Mouse (Mus musculus) embryonic facial prominence, embryonic 12.5 days (tissue): Measurements from ENCODE around the gene Acot7. TPM values are rescaled to one million over a fixed set of nuclear protein-coding genes. Genes with fewer than 3 reads are reported as not detected.

Experiments
- ATAC-seq: fragments of 200-750 bp; cut with Nextera tagmentation; 2 replicates; pipeline ENCODE4 v1.8.0; 2017; ENCODE audit not compliant: insufficient number of reproducible peaks, insufficient read depth, low FRiP score, low TSS enrichment
- H3K27ac ChIP-seq: fragments of 300-500 bp; sonication (generic); 2 replicates; pipeline ENCODE4 v1.5.1; 2016; ENCODE audit warnings: mild to moderate bottlenecking
- H3K27me3 ChIP-seq: fragments of 300-500 bp; sonication (generic); 2 replicates; pipeline ENCODE4 v1.6.1; 2016; ENCODE audit warnings: mild to moderate bottlenecking, moderate library complexity
- H3K36me3 ChIP-seq: fragments of 300-500 bp; sonication (generic); 2 replicates; pipeline ENCODE4 v1.6.1; 2016; ENCODE audit warnings: mild to moderate bottlenecking
- H3K4me1 ChIP-seq: fragments of 300-500 bp; sonication (generic); 2 replicates; pipeline ENCODE4 v1.6.1; 2016
- H3K4me2 ChIP-seq: fragments of 300-500 bp; sonication (generic); replicated peaks from 2 replicates; pipeline ENCODE4 v1.6.1; 2016; ENCODE audit warnings: mild to moderate bottlenecking, moderate library complexity
- H3K4me3 ChIP-seq: fragments of 300-500 bp; sonication (generic); 2 replicates; pipeline ENCODE4 v1.5.1; 2016; ENCODE audit warnings: mild to moderate bottlenecking
- H3K9ac ChIP-seq: fragments of 300-500 bp; sonication (generic); 2 replicates; pipeline ENCODE4 v1.6.1; 2016; ENCODE audit warnings: mild to moderate bottlenecking, moderate library complexity
- H3K9me3 ChIP-seq: fragments of 300-500 bp; sonication (generic); 2 replicates; pipeline ENCODE4 v1.6.1; 2016; ENCODE audit warnings: mild to moderate bottlenecking, moderate library complexity
- WGBS: fragments of 180-500 bp; shearing (Covaris S2); methylation state at CpG from one replicate; pipeline ENCODE4 v1.1.7; 2016; 5-methylcytosine and 5-hydroxymethylcytosine counted together
- polyA plus RNA-seq: library from polyadenylated mRNA; unstranded; fragments of >200 nt; fragmentation: Nextera tagmentation; extraction: Ambion mirVana; gene quantifications from 2 replicates; pipeline ENCODE4 v1.2.1, GENCODE M21; 2016

Gene Acot7
- polyA plus RNA-seq, 1 experiment from 2014 or later, result 57.9 TPM

DNA sequence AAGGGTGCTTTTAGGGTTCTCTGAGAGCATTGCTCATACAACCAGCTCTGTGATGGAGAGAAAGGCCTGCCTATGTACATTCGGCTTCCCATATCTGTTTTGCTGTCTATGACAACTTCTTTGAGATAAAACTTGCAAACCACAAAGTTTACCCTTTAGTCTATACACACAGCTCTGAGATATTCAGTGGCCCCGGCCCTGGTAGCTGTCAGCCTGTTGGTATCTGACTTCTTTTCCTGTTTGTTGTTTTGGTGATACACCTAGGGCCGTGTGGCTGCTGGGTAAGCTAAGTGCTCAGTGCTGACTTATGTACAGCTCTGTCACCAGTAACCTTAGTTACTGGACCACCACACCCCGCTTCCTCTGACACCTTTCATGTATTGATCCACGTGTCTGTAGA, 19.6 kb downstream of the Acot7 start:
- ATAC-seq, result no peak
- H3K27ac ChIP-seq, result no peak overlapping the region
- H3K4me2 ChIP-seq, result no peak overlapping the region
- H3K36me3 ChIP-seq, result no peaks in the 10 kb centered on the region
- H3K27me3 ChIP-seq, result no peaks in the 10 kb centered on the region
- WGBS, result 75% methylated on average over 5 of the region's 5 CpGs
- H3K9me3 ChIP-seq, result no peaks in the 10 kb centered on the region
- H3K4me1 ChIP-seq, result peaks cover 5% of the 10 kb centered on the region; the same call in 1 of the 2 replicates
- H3K4me3 ChIP-seq, result no peak overlapping the region
- no peak overlapping the region for H3K9ac ChIP-seq

DNA sequence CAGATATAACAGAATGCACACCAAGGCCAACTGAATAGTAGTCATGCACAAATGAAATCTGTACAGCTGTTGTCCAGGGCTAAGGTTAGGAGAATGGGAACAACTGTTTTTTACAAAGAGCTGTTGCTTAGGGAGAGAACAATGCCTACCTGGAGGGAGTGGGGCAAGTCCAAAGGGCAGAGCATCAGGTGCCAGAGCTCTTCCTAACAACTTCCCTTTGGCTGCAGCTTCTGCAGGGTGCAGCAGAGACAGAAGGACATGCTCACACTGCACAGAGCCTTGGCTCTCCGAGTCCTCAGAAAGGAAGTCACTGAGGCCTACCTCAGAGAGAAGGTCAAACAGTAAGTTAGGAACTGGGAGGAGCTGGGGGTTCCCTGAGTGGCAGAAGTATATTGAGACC, 21.7 kb downstream of the Acot7 start:
- Histone ChIP-seq H3K4me3 (no peak overlapping the region), H3K4me1 (peaks cover 4% of the 10 kb centered on the region), H3K9me3 (no peaks in the 10 kb centered on the region), H3K9ac (no peak overlapping the region), H3K27me3 (no peaks in the 10 kb centered on the region), H3K36me3 (no peaks in the 10 kb centered on the region), H3K4me2 (no peak overlapping the region), H3K27ac (no peak overlapping the region)
- ATAC-seq, result no peak
- 64% methylated on average over 1 of the region's 1 CpGs for WGBS

DNA sequence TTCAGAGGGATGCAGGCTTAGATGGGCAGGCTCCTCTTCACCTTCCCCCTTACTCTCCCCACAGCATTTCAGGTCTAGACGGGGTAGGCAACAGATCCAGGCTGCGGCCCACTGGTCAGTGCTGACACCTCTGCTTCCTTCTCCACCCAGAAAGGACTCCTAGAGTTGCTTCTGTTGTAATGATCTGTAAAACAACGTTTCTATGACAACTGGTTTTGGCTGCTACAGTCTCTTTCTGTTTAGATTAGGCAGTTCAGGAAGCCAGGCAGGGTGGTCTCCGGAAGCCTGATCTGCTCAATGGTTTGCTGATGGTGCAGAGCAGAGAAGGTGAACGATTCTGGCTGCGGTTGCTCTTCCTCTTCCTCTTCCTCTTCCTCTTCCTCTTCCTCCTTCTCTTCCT, 23.6 kb downstream of the Acot7 start:
- Histone ChIP-seq H3K4me1 (peaks cover 7% of the 10 kb centered on the region), H3K27me3 (no peaks in the 10 kb centered on the region), H3K4me3 (no peak overlapping the region), H3K4me2 (no peak overlapping the region), H3K36me3 (no peaks in the 10 kb centered on the region), H3K9ac (no peak overlapping the region), H3K9me3 (no peaks in the 10 kb centered on the region), H3K27ac (no peak overlapping the region)
- WGBS, result 75% methylated on average over 6 of the region's 6 CpGs
- no peak for ATAC-seq

DNA sequence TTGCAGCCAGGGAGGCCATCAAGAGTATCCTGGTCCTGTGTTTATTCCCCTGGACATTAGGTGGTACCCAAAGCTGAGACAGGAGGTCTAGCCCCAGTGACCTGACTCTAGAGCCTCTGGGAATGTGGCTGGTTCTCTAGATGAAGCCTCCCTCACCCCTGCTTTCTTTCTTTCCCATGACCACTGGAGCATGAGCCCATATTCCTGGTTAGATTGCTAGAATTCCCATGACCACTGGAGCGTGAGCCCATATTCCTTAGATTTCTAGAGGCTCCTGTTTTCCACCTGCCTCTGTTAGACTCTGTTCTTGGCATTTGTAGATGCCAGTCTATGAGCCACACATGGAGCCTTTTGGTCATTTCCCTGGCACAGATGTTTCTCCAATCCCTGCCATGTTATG, 24.5 kb downstream of the Acot7 start:
- no peaks in the 10 kb centered on the region for H3K9me3 ChIP-seq
- H3K4me3 ChIP-seq, result no peak overlapping the region
- no peak overlapping the region for H3K4me2 ChIP-seq
- H3K4me1 ChIP-seq, result peaks cover 7% of the 10 kb centered on the region
- no peak overlapping the region for H3K9ac ChIP-seq
- no peaks in the 10 kb centered on the region for H3K36me3 ChIP-seq
- no peak overlapping the region for H3K27ac ChIP-seq
- ATAC-seq, result no peak
- WGBS, result 96% methylated on average over 1 of the region's 1 CpGs
- no peaks in the 10 kb centered on the region for H3K27me3 ChIP-seq

DNA sequence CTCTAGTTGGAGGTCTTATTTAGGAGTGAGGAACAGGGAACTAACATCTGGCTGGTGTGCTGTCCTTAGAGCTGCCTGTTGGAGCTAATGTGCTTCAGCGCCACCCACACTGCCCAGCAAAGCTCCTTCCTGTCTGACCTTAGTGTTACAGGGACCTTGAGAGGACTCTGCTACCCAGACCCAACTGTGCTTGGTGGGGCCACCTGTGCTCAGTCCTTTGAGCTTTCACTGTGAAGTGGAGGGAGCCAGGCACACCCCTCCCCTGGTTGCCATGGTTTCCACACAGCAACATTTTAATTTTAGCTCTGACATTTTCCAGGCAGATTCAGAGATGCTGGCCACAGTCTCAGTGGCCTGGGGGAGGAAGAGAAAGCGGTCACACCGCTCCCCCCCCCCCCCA, 25.0 kb downstream of the Acot7 start:
- H3K9ac ChIP-seq, result no peak overlapping the region
- WGBS, result 74% methylated on average over 3 of the region's 3 CpGs
- H3K4me1 ChIP-seq, result peaks cover 7% of the 10 kb centered on the region
- H3K27ac ChIP-seq, result no peak overlapping the region
- no peaks in the 10 kb centered on the region for H3K36me3 ChIP-seq
- ATAC-seq, result no peak
- H3K4me3 ChIP-seq, result no peak overlapping the region
- H3K27me3 ChIP-seq, result no peaks in the 10 kb centered on the region
- no peaks in the 10 kb centered on the region for H3K9me3 ChIP-seq
- H3K4me2 ChIP-seq, result no peak overlapping the region

DNA sequence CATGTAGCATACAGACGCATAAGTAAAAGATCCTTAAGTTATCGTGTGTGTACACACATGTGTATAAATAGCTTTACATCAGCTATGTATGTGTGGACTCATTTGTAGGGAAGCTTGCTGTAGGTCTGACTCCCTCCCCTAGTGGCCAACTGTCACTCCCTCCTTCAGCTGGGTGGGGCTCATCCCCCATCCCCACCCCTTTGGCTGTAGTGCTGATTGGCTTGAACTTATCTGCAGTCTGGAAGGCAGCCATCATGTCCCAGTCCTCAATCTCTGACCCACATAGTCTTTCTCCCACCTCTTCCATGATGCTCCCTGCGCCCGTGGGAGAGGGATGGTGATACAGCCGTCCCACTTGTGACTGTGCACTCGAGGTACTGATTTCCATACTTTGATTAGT, 26.7 kb downstream of the Acot7 start:
- no peak for ATAC-seq
- 88% methylated on average over 6 of the region's 6 CpGs for WGBS

DNA sequence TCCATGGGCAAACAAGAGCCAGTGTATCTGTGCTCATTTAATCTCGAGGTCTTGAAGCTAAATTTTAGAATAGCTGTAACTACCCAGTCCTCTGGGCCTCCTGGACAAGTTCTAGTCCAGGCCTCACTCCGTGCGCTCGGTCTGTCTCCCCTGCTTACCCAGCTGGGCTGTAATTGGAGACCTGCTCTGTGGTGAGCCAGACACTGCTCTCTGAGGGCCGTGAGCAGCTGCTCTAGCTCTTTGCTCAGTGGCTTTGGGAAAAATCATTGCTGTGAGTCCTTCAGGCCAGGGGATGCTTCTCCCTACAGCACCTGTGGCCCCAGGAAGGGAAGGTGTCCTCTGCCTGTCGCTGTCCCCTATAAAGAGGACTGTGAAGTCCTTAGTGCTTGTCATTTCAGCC, 28.3 kb downstream of the Acot7 start:
- Histone ChIP-seq H3K9ac (peak overlapping the region; percentile 30; the same call in 1 of the 2 replicates), H3K4me1 (peaks cover 7% of the 10 kb centered on the region), H3K9me3 (no peaks in the 10 kb centered on the region), H3K27ac (no peak overlapping the region), H3K27me3 (no peaks in the 10 kb centered on the region), H3K36me3 (no peaks in the 10 kb centered on the region), H3K4me3 (no peak overlapping the region), H3K4me2 (no peak overlapping the region)
- 39% methylated on average over 6 of the region's 6 CpGs for WGBS
- ATAC-seq, result no peak

More for the DNA sequence above, 26.7 kb downstream of the Acot7 start:
- no peak overlapping the region for H3K27ac ChIP-seq
- H3K4me1 ChIP-seq, result peaks cover 7% of the 10 kb centered on the region
- H3K36me3 ChIP-seq, result no peaks in the 10 kb centered on the region
- no peaks in the 10 kb centered on the region for H3K27me3 ChIP-seq
- H3K4me2 ChIP-seq, result no peak overlapping the region
- no peaks in the 10 kb centered on the region for H3K9me3 ChIP-seq
- no peak overlapping the region for H3K4me3 ChIP-seq
- no peak overlapping the region for H3K9ac ChIP-seq

DNA sequence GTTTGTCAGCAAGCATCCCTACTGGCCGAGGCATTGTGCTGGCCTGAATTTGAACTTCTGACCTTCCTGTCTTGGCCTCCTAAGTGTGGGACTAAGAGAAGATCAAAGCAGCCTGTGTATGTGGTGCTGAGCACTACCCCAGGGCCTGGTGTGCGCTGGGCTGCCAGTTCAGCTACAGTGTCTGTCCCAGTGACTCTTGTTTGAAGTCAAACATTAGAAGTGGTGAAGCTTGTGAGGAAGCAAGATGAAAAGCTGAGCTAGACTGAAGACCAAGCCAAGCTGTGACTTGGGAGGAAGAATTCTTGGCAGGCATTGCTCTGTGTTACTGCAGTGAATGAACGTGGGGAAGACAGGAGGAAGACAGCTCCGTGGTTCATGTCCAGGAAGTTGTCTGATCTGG, 31.7 kb downstream of the Acot7 start:
- Histone ChIP-seq H3K4me2 (no peak overlapping the region), H3K9me3 (no peaks in the 10 kb centered on the region), H3K27ac (no peak overlapping the region), H3K4me3 (no peak overlapping the region), H3K4me1 (peaks cover 7% of the 10 kb centered on the region; the same call in 1 of the 2 replicates), H3K9ac (no peak overlapping the region), H3K36me3 (no peaks in the 10 kb centered on the region), H3K27me3 (no peaks in the 10 kb centered on the region)
- WGBS, result 52% methylated on average over 4 of the region's 4 CpGs
- ATAC-seq, result no peak

DNA sequence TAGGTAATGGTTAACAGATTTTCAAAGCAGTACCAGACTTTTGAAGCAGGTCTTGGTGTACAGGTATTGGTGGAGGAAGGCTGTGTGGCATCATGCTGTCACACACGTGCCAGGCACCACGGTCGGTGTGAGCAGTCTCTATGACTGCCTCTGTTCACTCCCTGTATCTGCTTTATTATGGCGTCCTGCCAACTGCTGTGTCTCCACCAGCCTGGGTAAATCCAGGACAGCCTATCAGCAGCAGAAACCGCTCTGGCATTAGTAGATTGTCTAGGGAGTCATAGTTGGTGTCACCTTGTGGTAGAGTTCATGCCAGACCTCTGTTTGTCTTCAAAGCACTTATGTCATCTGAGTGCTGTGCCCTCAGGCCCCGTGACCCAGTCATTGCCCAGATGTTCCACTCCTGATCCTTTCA, 34.2 kb downstream of the Acot7 start:
- Histone ChIP-seq H3K9me3 (no peaks in the 10 kb centered on the region), H3K36me3 (no peaks in the 10 kb centered on the region), H3K27me3 (no peaks in the 10 kb centered on the region), H3K4me3 (no peak overlapping the region), H3K9ac (no peak overlapping the region), H3K27ac (no peak overlapping the region), H3K4me2 (no peak overlapping the region), H3K4me1 (peaks cover 4% of the 10 kb centered on the region; the same call in 1 of the 2 replicates)
- no peak for ATAC-seq
- WGBS, result 82% methylated on average over 6 of the region's 6 CpGs

DNA sequence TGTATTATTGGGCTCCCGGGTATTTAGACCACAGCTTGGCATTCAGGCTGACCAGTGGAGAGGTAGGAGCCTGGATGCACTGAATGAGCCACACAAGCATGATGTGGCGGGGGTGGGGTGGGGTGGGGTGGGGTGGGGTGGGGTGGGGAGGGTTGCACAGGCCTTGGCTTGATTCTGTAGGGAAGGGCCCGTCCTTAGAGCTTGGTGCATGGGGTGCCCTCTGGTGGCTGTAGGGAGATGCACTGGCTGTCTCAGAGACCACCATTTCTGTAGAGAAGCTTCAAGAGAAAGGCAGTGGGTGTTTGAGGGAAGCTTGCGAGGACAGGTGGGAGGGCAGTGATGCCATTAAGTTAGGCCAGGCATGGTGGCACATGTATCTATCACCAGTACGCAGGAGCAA, 34.6 kb downstream of the Acot7 start:
- no peak for ATAC-seq
- Histone ChIP-seq H3K27ac (no peak overlapping the region), H3K27me3 (no peaks in the 10 kb centered on the region), H3K4me3 (no peak overlapping the region), H3K4me2 (no peak overlapping the region), H3K9me3 (no peaks in the 10 kb centered on the region), H3K4me1 (peaks cover 4% of the 10 kb centered on the region; the same call in 1 of the 2 replicates), H3K9ac (no peak overlapping the region), H3K36me3 (no peaks in the 10 kb centered on the region)
- 42% methylated on average over 5 of the region's 5 CpGs for WGBS

DNA sequence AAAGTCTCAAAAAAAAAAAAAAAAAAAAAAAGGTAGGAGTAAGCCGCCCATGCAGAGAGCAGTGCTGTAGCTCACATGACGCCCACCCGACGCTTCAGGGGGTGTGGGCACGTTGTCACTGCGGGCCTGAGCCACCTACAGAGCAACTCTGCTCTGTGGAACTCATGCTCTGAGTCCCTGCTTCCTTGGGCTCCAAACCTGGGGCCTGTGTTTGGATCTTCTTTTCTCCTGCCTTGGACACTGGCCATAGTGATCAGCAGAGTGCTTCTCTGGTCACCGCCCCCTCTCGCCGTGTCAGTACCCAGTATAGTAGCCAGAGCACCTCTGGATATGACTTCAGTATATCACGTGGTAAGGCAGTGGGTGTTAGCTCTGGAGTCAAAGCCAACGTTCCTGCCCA, 35.0 kb downstream of the Acot7 start:
- ATAC-seq, result no peak
- no peaks in the 10 kb centered on the region for H3K36me3 ChIP-seq
- no peak overlapping the region for H3K9ac ChIP-seq
- H3K4me1 ChIP-seq, result peaks cover 4% of the 10 kb centered on the region; the same call in 1 of the 2 replicates
- H3K27ac ChIP-seq, result no peak overlapping the region
- H3K4me2 ChIP-seq, result no peak overlapping the region
- WGBS, result 66% methylated on average over 11 of the region's 11 CpGs
- H3K9me3 ChIP-seq, result no peaks in the 10 kb centered on the region
- no peaks in the 10 kb centered on the region for H3K27me3 ChIP-seq
- H3K4me3 ChIP-seq, result no peak overlapping the region

DNA sequence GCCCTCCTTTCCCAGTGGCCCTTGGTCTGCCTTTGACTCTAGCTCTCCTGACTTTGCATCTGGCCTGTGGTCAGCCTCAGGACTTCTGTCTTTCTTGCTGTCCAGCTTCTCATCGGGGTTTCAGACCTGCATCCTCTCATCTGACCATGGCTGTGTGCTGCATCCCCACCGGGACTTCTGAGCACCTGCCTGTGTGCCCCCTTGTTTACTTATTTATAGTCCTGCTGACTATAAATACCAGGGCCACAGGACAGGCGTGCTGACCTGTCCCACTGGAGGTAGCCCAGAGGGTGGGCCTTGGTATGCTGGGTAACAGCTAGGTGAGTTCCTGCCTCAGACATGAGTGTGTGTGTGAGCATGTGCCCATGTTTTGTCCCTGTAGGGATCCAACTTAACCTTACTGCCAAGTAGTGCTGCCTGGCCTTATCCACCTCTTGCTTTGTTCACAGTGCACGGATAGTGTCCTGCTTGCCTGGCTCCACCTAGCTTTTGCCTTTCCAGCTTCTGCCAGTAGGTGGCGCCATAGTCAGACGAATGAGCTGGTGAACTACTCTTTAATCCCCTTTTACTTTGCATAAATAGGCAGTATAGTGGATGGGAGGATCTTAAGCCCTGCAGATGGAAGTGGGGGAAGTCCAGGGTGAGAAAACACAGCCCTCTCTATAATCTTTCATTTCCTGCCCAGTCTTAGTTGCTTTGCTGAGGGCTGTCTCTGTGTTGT, 36.0 kb downstream of the Acot7 start:
- Histone ChIP-seq H3K4me1 (peaks cover 4% of the 10 kb centered on the region; the same call in 1 of the 2 replicates), H3K4me2 (no peak overlapping the region), H3K36me3 (0 out of 2 replicates have a peak, but pooled peaks cover 3% of the 10 kb centered on the region), H3K4me3 (no peak overlapping the region), H3K27me3 (no peaks in the 10 kb centered on the region), H3K9me3 (no peaks in the 10 kb centered on the region), H3K9ac (no peak overlapping the region), H3K27ac (no peak overlapping the region)
- 0 out of 2 replicates have a peak, but pooled peaks have one; percentile 4 for ATAC-seq
- 36% methylated on average over 6 of the region's 6 CpGs for WGBS
